Mouse (Mus musculus): ENCODE results near the gene Gm17324. TPM values are rescaled to one million over a fixed set of nuclear protein-coding genes. Genes with fewer than 3 reads are reported as not detected.
"Not testable (repeated sequence)": the region's sequence is repeated elsewhere in the genome, so short reads cannot be mapped to it uniquely, and the experiment has no call there.

The Gm17324 gene
- 0.32 and 0.70 TPM in 2 replicates for polyA plus RNA-seq (2014; fragmentation: Nextera tagmentation; extraction: Ambion mirVana)

- DNase-seq (ENCODE audit: low spot score) (peak; percentile 95), ATAC-seq (replicated peaks; ENCODE audit: insufficient number of reproducible peaks, low FRiP score, low TSS enrichment, low read depth) (peak; percentile 89)
- peak within 1 kb of the TSS; percentile 86 for H3K9ac ChIP-seq (replicated peaks; ENCODE audit: low read length)
- H3K4me3 ChIP-seq (ENCODE audit: low read depth, low read length): peak within 1 kb of the TSS; percentile 97
- peak within 1 kb of the TSS; percentile 72 for H3K27ac ChIP-seq (replicated peaks; ENCODE audit: low read depth, low read length)
- WGBS: under 1% methylated on average over 96 of the region's 96 CpGs
- H3K27me3 ChIP-seq (ENCODE audit: control insufficient read depth, insufficient read depth, low read length): peaks cover 10% of the 10 kb centered on the region
- peak within 1 kb of the TSS; percentile 64 for H3K4me2 ChIP-seq (ENCODE audit: low read depth, low read length)
- H3K36me3 ChIP-seq (replicated peaks; ENCODE audit: control insufficient read depth, insufficient read depth, low read depth, low read length): no peaks in the 10 kb centered on the region
- H3K4me1 ChIP-seq (ENCODE audit: control insufficient read depth, insufficient read depth, low read length): no peaks in the 10 kb centered on the region
- no peaks in the 10 kb centered on the region for H3K9me3 ChIP-seq (replicated peaks; ENCODE audit: control insufficient read depth, low read length)
These were observed at the start of gene Gm17324, which contains the start of gene Mto1 for GRCm38 (mm10) chr9:78447973-78448873. Gene Gm17324, minus strand, starts transcription at chr9:78448786. Gene Mto1, plus strand, starts transcription at chr9:78448208.

- Histone ChIP-seq H3K4me3 (ENCODE audit: low read depth, low read length) (no peak overlapping the region), H3K36me3 (replicated peaks; ENCODE audit: control insufficient read depth, insufficient read depth, low read depth, low read length) (no peaks in the 10 kb centered on the region), H3K27ac (replicated peaks; ENCODE audit: low read depth, low read length) (no peak overlapping the region), H3K27me3 (ENCODE audit: control insufficient read depth, insufficient read depth, low read length) (no peaks in the 10 kb centered on the region), H3K4me2 (ENCODE audit: low read depth, low read length) (no peak overlapping the region), H3K4me1 (ENCODE audit: control insufficient read depth, insufficient read depth, low read length) (no peaks in the 10 kb centered on the region), H3K9ac (replicated peaks; ENCODE audit: low read length) (no peak overlapping the region), H3K9me3 (replicated peaks; ENCODE audit: control insufficient read depth, low read length) (no peaks in the 10 kb centered on the region)
- no peak for DNase-seq (ENCODE audit: low spot score)
- 92% methylated on average over 7 of the region's 7 CpGs for WGBS
- no peak for ATAC-seq (replicated peaks; ENCODE audit: insufficient number of reproducible peaks, low FRiP score, low TSS enrichment, low read depth)
These were observed 44.6 kb upstream of the Gm17324 start for GRCm38 (mm10) chr9:78493171-78493570.

- ATAC-seq (replicated peaks; ENCODE audit: insufficient number of reproducible peaks, low FRiP score, low TSS enrichment, low read depth): no peak
- Histone ChIP-seq H3K9ac (replicated peaks; ENCODE audit: low read length) (no peak overlapping the region), H3K4me3 (ENCODE audit: low read depth, low read length) (no peak overlapping the region), H3K4me1 (ENCODE audit: control insufficient read depth, insufficient read depth, low read length) (no peaks in the 10 kb centered on the region), H3K36me3 (replicated peaks; ENCODE audit: control insufficient read depth, insufficient read depth, low read depth, low read length) (no peaks in the 10 kb centered on the region), H3K27ac (replicated peaks; ENCODE audit: low read depth, low read length) (no peak overlapping the region), H3K9me3 (replicated peaks; ENCODE audit: control insufficient read depth, low read length) (no peaks in the 10 kb centered on the region), H3K4me2 (ENCODE audit: low read depth, low read length) (no peak overlapping the region), H3K27me3 (ENCODE audit: control insufficient read depth, insufficient read depth, low read length) (no peaks in the 10 kb centered on the region)
- 83% methylated on average over 3 of the region's 3 CpGs for WGBS
- DNase-seq (ENCODE audit: low spot score): no peak
These were observed 43.7 kb upstream of the Gm17324 start for GRCm38 (mm10) chr9:78492254-78492653.

GRCm38 (mm10) chr9:78491169-78491568 lies 42.6 kb upstream of the Gm17324 start:
- no peak overlapping the region for H3K9ac ChIP-seq (replicated peaks; ENCODE audit: low read length)
- WGBS: 79% methylated on average over 3 of the region's 3 CpGs
- no peak overlapping the region for H3K4me2 ChIP-seq (ENCODE audit: low read depth, low read length)
- H3K36me3 ChIP-seq (replicated peaks; ENCODE audit: control insufficient read depth, insufficient read depth, low read depth, low read length): no peaks in the 10 kb centered on the region
- H3K27me3 ChIP-seq (ENCODE audit: control insufficient read depth, insufficient read depth, low read length): no peaks in the 10 kb centered on the region
- ATAC-seq (replicated peaks; ENCODE audit: insufficient number of reproducible peaks, low FRiP score, low TSS enrichment, low read depth) (no peak), DNase-seq (ENCODE audit: low spot score) (no peak)
- H3K9me3 ChIP-seq (replicated peaks; ENCODE audit: control insufficient read depth, low read length): no peaks in the 10 kb centered on the region
- no peak overlapping the region for H3K27ac ChIP-seq (replicated peaks; ENCODE audit: low read depth, low read length)
- H3K4me3 ChIP-seq (ENCODE audit: low read depth, low read length): no peak overlapping the region
- H3K4me1 ChIP-seq (ENCODE audit: control insufficient read depth, insufficient read depth, low read length): no peaks in the 10 kb centered on the region

- Histone ChIP-seq H3K9ac (replicated peaks; ENCODE audit: low read length) (peak within 1 kb of the TSS; percentile 68), H3K27me3 (ENCODE audit: control insufficient read depth, insufficient read depth, low read length) (no peaks in the 10 kb centered on the region), H3K4me1 (ENCODE audit: control insufficient read depth, insufficient read depth, low read length) (no peaks in the 10 kb centered on the region), H3K4me2 (ENCODE audit: low read depth, low read length) (peak within 1 kb of the TSS; percentile 64), H3K4me3 (ENCODE audit: low read depth, low read length) (peak within 1 kb of the TSS; percentile 37), H3K36me3 (replicated peaks; ENCODE audit: control insufficient read depth, insufficient read depth, low read depth, low read length) (no peaks in the 10 kb centered on the region), H3K27ac (replicated peaks; ENCODE audit: low read depth, low read length) (no peak within 1 kb of the TSS), H3K9me3 (replicated peaks; ENCODE audit: control insufficient read depth, low read length) (no peaks in the 10 kb centered on the region)
- 6% methylated on average over 13 of the region's 20 CpGs for WGBS
- DNase-seq (ENCODE audit: low spot score) (peak; percentile 58), ATAC-seq (replicated peaks; ENCODE audit: insufficient number of reproducible peaks, low FRiP score, low TSS enrichment, low read depth) (0 out of 2 replicates have a peak, but pooled peaks have one; percentile 16)
These were observed 40.4 kb upstream of the Gm17324 start, which contains the start of gene Eef1a1 for GRCm38 (mm10) chr9:78488890-78489420. Gene Eef1a1, minus strand, starts transcription at chr9:78489151.

GRCm38 (mm10) chr9:78488021-78488420 lies 39.4 kb upstream of the Gm17324 start:
- DNase-seq (ENCODE audit: low spot score); H3K36me3 ChIP-seq (replicated peaks; ENCODE audit: control insufficient read depth, insufficient read depth, low read depth, low read length); H3K9me3 ChIP-seq (replicated peaks; ENCODE audit: control insufficient read depth, low read length); H3K4me2 ChIP-seq (ENCODE audit: low read depth, low read length); H3K4me3 ChIP-seq (ENCODE audit: low read depth, low read length); H3K9ac ChIP-seq (replicated peaks; ENCODE audit: low read length); ATAC-seq (replicated peaks; ENCODE audit: insufficient number of reproducible peaks, low FRiP score, low TSS enrichment, low read depth); H3K27me3 ChIP-seq (ENCODE audit: control insufficient read depth, insufficient read depth, low read length); H3K27ac ChIP-seq (replicated peaks; ENCODE audit: low read depth, low read length); H3K4me1 ChIP-seq (ENCODE audit: control insufficient read depth, insufficient read depth, low read length): not testable (repeated sequence)
- WGBS: 94% methylated on average over 5 of the region's 5 CpGs

- WGBS: 74% methylated on average over 3 of the region's 3 CpGs
- H3K4me2 ChIP-seq (ENCODE audit: low read depth, low read length): no peak overlapping the region
- no peaks in the 10 kb centered on the region for H3K9me3 ChIP-seq (replicated peaks; ENCODE audit: control insufficient read depth, low read length)
- H3K9ac ChIP-seq (replicated peaks; ENCODE audit: low read length): no peak overlapping the region
- H3K4me1 ChIP-seq (ENCODE audit: control insufficient read depth, insufficient read depth, low read length): no peaks in the 10 kb centered on the region
- no peaks in the 10 kb centered on the region for H3K27me3 ChIP-seq (ENCODE audit: control insufficient read depth, insufficient read depth, low read length)
- DNase-seq (ENCODE audit: low spot score): no peak
- no peak overlapping the region for H3K27ac ChIP-seq (replicated peaks; ENCODE audit: low read depth, low read length)
- no peaks in the 10 kb centered on the region for H3K36me3 ChIP-seq (replicated peaks; ENCODE audit: control insufficient read depth, insufficient read depth, low read depth, low read length)
- no peak overlapping the region for H3K4me3 ChIP-seq (ENCODE audit: low read depth, low read length)
- ATAC-seq (replicated peaks; ENCODE audit: insufficient number of reproducible peaks, low FRiP score, low TSS enrichment, low read depth): no peak
These were observed 36.1 kb upstream of the Gm17324 start for GRCm38 (mm10) chr9:78484660-78485059.

GRCm38 (mm10) chr9:78482386-78482785 lies 33.8 kb upstream of the Gm17324 start:
- Histone ChIP-seq H3K4me3 (ENCODE audit: low read depth, low read length) (peak overlapping the region; percentile 99), H3K9ac (replicated peaks; ENCODE audit: low read length) (peak overlapping the region; percentile 93), H3K9me3 (replicated peaks; ENCODE audit: control insufficient read depth, low read length) (no peaks in the 10 kb centered on the region), H3K36me3 (replicated peaks; ENCODE audit: control insufficient read depth, insufficient read depth, low read depth, low read length) (peaks cover 5% of the 10 kb centered on the region), H3K27ac (replicated peaks; ENCODE audit: low read depth, low read length) (peak overlapping the region; percentile 96), H3K4me2 (ENCODE audit: low read depth, low read length) (peak overlapping the region; percentile 59), H3K27me3 (ENCODE audit: control insufficient read depth, insufficient read depth, low read length) (no peaks in the 10 kb centered on the region), H3K4me1 (ENCODE audit: control insufficient read depth, insufficient read depth, low read length) (no peaks in the 10 kb centered on the region)
- no peak for ATAC-seq (replicated peaks; ENCODE audit: insufficient number of reproducible peaks, low FRiP score, low TSS enrichment, low read depth)
- no peak for DNase-seq (ENCODE audit: low spot score)
- WGBS: 7% methylated on average over 3 of the region's 3 CpGs

All from embryonic facial prominence, embryonic 11.5 days (tissue).